Mouse (Mus musculus) heart, embryonic 15.5 days (tissue): Measurements from ENCODE around the gene Usp17le. TPM values are rescaled to one million over a fixed set of nuclear protein-coding genes. Genes with fewer than 3 reads are reported as not detected.
"Not testable (repeated sequence)": the region's sequence is repeated elsewhere in the genome, so short reads cannot be mapped to it uniquely, and the experiment has no call there.

Source experiments
- ATAC-seq: fragments of 200-750 bp; cut with Nextera tagmentation; replicated peaks from 2 replicates; pipeline ENCODE4 v1.8.0; 2017; ENCODE audit warnings: low read depth, moderate TSS enrichment; ENCODE audit not compliant: insufficient number of reproducible peaks, insufficient read depth, low FRiP score
- H3K27ac ChIP-seq: fragments of 300-500 bp; sonication (generic); 2 replicates; pipeline ENCODE4 v1.5.1; 2015; ENCODE audit warnings: mild to moderate bottlenecking, inconsistent platforms
- H3K27me3 ChIP-seq: fragments of 300-500 bp; sonication (generic); 2 replicates; pipeline ENCODE4 v1.6.1; 2015; ENCODE audit warnings: inconsistent platforms
- H3K36me3 ChIP-seq: fragments of 300-500 bp; sonication (generic); 2 replicates; pipeline ENCODE4 v1.6.1; 2015; ENCODE audit warnings: mild to moderate bottlenecking, inconsistent platforms
- H3K4me1 ChIP-seq: fragments of 300-500 bp; sonication (generic); replicated peaks from 2 replicates; pipeline ENCODE4 v1.6.1; 2015; ENCODE audit warnings: inconsistent platforms
- H3K4me2 ChIP-seq: fragments of 300-500 bp; sonication (generic); 2 replicates; pipeline ENCODE4 v1.6.1; 2015; ENCODE audit warnings: inconsistent platforms, mild to moderate bottlenecking, moderate library complexity
- H3K4me3 ChIP-seq: fragments of 300-500 bp; sonication (generic); 2 replicates; pipeline ENCODE4 v1.5.1; 2015; ENCODE audit warnings: mild to moderate bottlenecking, inconsistent platforms
- H3K9ac ChIP-seq: fragments of 300-500 bp; sonication (generic); 2 replicates; pipeline ENCODE4 v1.6.1; 2015; ENCODE audit warnings: mild to moderate bottlenecking, inconsistent platforms
- H3K9me3 ChIP-seq: fragments of 300-500 bp; sonication (generic); replicated peaks from 2 replicates; pipeline ENCODE4 v1.6.1; 2016; ENCODE audit warnings: inconsistent platforms
- WGBS: fragments of 180-500 bp; shearing (Covaris S2); methylation state at CpG from one replicate; pipeline ENCODE4 v1.1.7; 2015; ENCODE audit warnings: mixed read lengths; 5-methylcytosine and 5-hydroxymethylcytosine counted together
- polyA plus RNA-seq: library from polyadenylated mRNA; unstranded; fragments of >200 nt; fragmentation: Nextera tagmentation; extraction: Ambion mirVana; gene quantifications from 2 replicates; pipeline ENCODE4 v1.2.1, GENCODE M21; 2015

Gene Usp17le
- polyA plus RNA-seq: not detected in 2 replicates

- not testable (repeated sequence) for H3K4me2 ChIP-seq, H3K4me1 ChIP-seq, H3K36me3 ChIP-seq, H3K9ac ChIP-seq, H3K27me3 ChIP-seq, H3K4me3 ChIP-seq, ATAC-seq, H3K27ac ChIP-seq, H3K9me3 ChIP-seq
- WGBS: 50% methylated on average over 2 of the region's 2 CpGs
Observed at GRCm38 (mm10) chr7:104777370-104777769, at the start of gene Usp17le. TSS of gene Usp17le (minus strand) at chr7:104777470.

- H3K4me2 ChIP-seq, H3K9me3 ChIP-seq, H3K9ac ChIP-seq, H3K27ac ChIP-seq, H3K36me3 ChIP-seq, H3K4me3 ChIP-seq, H3K27me3 ChIP-seq, ATAC-seq, H3K4me1 ChIP-seq: not testable (repeated sequence)
- WGBS: 68% methylated on average over 8 of the region's 8 CpGs
Observed at GRCm38 (mm10) chr7:104810335-104810734, 33.1 kb upstream of the Usp17le start.

- H3K9me3 ChIP-seq: no peaks in the 10 kb centered on the region
- H3K4me1 ChIP-seq: no peaks in the 10 kb centered on the region
- no peak for ATAC-seq
- no peak overlapping the region for H3K27ac ChIP-seq
- no peak overlapping the region for H3K9ac ChIP-seq
- H3K4me2 ChIP-seq: no peak overlapping the region
- H3K4me3 ChIP-seq: no peak overlapping the region
- H3K36me3 ChIP-seq: no peaks in the 10 kb centered on the region
- WGBS: 66% methylated on average over 1 of the region's 1 CpGs
- no peaks in the 10 kb centered on the region for H3K27me3 ChIP-seq
Observed at GRCm38 (mm10) chr7:104790796-104791195, 13.5 kb upstream of the Usp17le start.

Other genes starting within 250 kb of the Usp17le start
- not detected in 2 replicates for gene Olfr651, start 227.3 kb downstream of the Usp17le start, polyA plus RNA-seq
- not detected in 2 replicates for gene Olfr652, start 216.6 kb downstream of the Usp17le start, polyA plus RNA-seq
- gene Olfr653, start 200.2 kb downstream of the Usp17le start, polyA plus RNA-seq: not detected in 2 replicates
- not detected in 2 replicates for gene Olfr654, start 190.4 kb downstream of the Usp17le start, polyA plus RNA-seq
- gene Olfr655, start 175.7 kb downstream of the Usp17le start, polyA plus RNA-seq: not detected in 2 replicates
- not detected in 2 replicates for gene Olfr656, start 163.5 kb downstream of the Usp17le start, polyA plus RNA-seq
- not detected in 2 replicates for gene Olfr657, start 152.7 kb downstream of the Usp17le start, polyA plus RNA-seq
- gene Olfr658, start 130.2 kb downstream of the Usp17le start, polyA plus RNA-seq: not detected in 2 replicates
- not detected in 2 replicates for gene Olfr659, start 110.7 kb downstream of the Usp17le start, polyA plus RNA-seq
- not detected in 2 replicates for gene Olfr661, start 91.0 kb downstream of the Usp17le start, polyA plus RNA-seq
- not detected in 2 replicates for gene Usp17lb, start 65.1 kb upstream of the Usp17le start, polyA plus RNA-seq
- not detected in 2 replicates for gene Usp17la, start 79.5 kb upstream of the Usp17le start, polyA plus RNA-seq
- not detected in 2 replicates for gene Olfr665, start 100.6 kb upstream of the Usp17le start, polyA plus RNA-seq
- gene Olfr666, start 118.5 kb upstream of the Usp17le start, polyA plus RNA-seq: not detected in 2 replicates
- gene Olfr667, start 144.0 kb upstream of the Usp17le start, polyA plus RNA-seq: not detected in 2 replicates
- gene Olfr668, start 150.6 kb upstream of the Usp17le start, polyA plus RNA-seq: not detected in 2 replicates
- gene Olfr669, start 156.8 kb upstream of the Usp17le start, polyA plus RNA-seq: not detected in 2 replicates
- gene Olfr670, start 185.2 kb upstream of the Usp17le start, polyA plus RNA-seq: not detected in 2 replicates
- gene Olfr671, start 201.7 kb upstream of the Usp17le start, polyA plus RNA-seq: not detected in 2 replicates
- not detected in 2 replicates for gene Olfr672, start 224.6 kb upstream of the Usp17le start, polyA plus RNA-seq